Mouse (Mus musculus): ENCODE results near the gene Robo1.
A peak's percentile ranks its signal among the peaks of the same experiment; 100 is the strongest.

Robo1 gene

DNA sequence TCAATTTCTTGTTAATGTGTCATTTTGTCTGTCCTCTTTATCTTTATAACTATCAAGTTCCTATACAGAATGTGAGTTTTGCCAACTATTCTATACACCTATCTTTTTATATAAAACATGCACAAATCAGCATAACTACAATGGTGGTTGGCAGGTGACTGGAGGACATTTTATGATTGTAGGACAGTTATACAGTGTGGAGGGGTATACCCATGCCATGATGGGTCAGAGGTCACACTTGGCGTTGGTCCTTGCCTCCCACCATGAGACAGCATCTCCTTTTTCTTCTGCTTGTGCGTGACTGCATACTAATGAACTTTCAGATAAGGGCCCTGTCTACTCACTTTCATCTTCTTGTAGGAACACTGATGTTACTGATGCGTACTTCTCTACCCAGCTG lies 427.5 kb downstream of the Robo1 start:
- no peak for DNase-seq (ENCODE audit: low spot score in 2 of 2)

DNA sequence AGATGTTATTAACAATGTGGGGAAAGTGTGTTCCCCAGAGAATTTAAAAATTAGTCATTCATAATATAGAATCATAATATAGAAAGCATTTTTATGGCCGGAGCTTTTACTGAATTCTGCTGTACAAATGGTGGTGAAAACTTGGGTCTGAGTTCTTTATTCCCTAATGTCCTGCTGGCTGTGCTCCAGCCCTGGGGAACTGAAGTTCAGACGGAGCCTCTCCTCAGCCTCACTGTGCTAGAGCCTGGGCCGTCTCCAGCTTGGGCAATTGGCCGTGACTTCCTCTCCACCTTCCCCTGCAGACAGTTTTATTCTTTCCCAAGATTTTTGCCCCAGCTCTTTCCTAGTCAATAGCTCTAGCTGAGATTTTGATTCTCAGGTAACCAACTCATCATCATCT lies 429.0 kb downstream of the Robo1 start:
- DNase-seq (ENCODE audit: low spot score in 2 of 2), result peak; percentile 15 to 44

- no peak for DNase-seq (ENCODE audit: low spot score in 2 of 2)
Observed at GRCm38 (mm10) chr16:72740218-72740617, 432.1 kb downstream of the Robo1 start.

GRCm38 (mm10) chr16:72747696-72748095 lies 439.6 kb downstream of the Robo1 start:
- no peak for DNase-seq (ENCODE audit: low spot score in 2 of 2)

DNA sequence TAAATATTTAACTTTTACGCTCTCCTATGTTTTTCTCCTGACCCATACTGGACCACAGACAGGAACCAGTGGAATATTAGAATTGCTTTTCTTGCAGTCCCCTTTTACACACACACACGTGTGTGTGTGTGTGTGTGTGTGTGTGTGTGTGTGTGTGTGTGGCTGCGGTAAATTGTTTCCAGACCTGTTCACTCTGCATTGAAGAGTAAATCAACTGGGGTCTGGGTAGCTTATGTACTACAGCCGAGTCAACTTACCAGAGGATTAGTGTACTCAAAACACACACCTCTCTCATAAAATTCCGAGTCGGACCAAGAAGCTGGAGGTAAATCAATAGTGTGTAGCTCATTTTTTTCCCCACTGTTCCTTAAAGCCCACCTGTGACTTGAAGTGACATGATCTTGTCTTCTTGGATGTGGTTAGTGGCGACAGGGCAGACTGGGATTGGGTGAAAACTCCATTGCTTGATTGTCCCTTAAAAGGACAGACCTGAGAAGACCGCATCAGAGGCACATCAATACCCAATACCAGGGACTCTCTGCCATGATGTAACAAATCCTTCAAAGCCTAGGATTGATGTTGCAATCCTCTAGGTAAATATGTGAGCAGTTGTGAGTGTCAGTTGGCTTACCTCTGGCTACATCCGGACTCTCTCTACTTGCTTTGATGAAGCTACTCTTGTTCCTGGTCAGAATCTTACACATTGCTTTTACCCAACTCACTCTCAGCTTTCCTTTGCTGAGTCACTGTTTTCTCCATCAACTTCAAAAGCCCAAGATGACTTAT lies 457.2 kb downstream of the Robo1 start:
- DNase-seq (ENCODE audit: low spot score in 2 of 2), result no peak

DNA sequence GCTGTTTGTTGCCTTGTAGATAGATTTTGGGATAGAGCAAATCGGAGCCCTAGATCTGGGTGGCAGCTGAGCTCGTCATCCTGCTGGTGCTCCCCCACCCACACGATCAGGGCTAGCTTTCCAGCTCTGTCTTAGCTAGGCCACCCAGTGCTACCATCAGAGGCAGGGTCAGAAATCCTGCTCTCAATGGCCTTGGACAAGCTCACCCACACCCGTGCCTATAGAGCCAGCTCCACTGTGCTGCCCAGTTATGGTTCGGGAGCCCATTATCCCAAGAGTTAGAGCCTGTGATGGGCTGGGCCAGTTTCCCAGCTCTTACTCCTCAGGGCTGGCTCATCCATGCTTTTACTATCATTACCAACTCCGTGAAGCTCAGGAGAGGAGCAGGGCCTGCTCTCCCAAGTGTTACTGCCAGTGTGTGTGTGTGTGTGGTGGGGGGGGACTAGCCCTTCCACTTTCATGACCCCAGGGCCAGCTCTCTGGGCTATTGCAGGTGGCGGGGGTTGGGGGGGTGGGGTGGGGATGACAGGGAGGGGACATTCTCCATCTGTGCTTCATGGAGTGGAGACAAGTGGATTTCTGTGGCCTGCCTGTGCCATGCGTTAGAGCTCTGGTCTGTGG lies 461.2 kb downstream of the Robo1 start:
- no peak for DNase-seq (ENCODE audit: low spot score in 2 of 2)

GRCm38 (mm10) chr16:72772348-72772747 lies 464.2 kb downstream of the Robo1 start:
- DNase-seq (ENCODE audit: low spot score in 2 of 2), result no peak

- DNase-seq (ENCODE audit: low spot score in 2 of 2), result no peak
Observed at GRCm38 (mm10) chr16:72773034-72773433, 464.9 kb downstream of the Robo1 start.

GRCm38 (mm10) chr16:72778520-72778919 lies 470.4 kb downstream of the Robo1 start:
- no peak for DNase-seq (ENCODE audit: low spot score in 2 of 2)

GRCm38 (mm10) chr16:72782171-72782570 lies 474.1 kb downstream of the Robo1 start:
- DNase-seq (ENCODE audit: low spot score in 2 of 2), result no peak

DNA sequence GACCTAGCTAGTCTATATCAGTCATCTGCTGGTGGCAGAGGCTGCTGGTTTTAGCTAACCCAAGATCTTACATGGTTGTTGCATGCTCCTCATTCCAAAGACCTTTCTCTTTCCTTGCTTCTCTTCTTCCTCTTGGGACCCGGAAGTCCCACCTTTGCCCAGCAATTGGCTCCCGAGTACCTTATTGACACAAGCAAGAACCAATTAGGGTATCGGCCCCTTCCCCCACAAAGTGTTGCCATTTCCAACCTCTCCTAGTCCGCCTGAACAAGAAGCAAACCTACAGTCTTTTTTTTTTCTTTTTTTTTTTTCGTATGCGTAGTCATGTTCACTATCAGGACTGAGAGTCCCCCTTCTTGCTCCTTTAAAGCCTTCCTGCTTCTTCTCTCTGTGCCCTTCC lies 478.0 kb downstream of the Robo1 start:
- DNase-seq (ENCODE audit: low spot score in 2 of 2), result no peak

DNA sequence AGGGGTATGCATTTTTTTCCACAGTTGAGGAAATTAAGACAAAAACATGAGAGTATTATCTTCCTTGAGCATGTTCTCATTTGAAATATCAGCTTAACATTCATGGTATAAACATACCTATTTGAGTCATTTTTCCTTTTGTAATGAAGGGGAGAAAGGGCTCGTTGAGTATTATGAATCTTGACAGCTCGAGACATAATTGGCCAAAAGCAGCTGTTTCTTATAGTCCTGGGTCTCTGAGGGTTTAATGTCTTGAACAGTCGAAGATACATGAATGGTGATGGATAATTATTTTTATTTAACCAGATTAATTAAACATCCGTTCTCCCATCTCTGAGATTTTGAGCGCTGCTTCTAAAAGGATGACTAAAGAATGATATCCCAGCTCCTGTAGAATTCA lies 478.5 kb downstream of the Robo1 start:
- DNase-seq (ENCODE audit: low spot score in 2 of 2), result no peak

GRCm38 (mm10) chr16:72788017-72788416 lies 479.9 kb downstream of the Robo1 start:
- DNase-seq (ENCODE audit: low spot score in 2 of 2), result no peak

GRCm38 (mm10) chr16:72791181-72791705 lies 483.1 kb downstream of the Robo1 start:
- DNase-seq (ENCODE audit: low spot score in 2 of 2), result no peak

- no peak for DNase-seq (ENCODE audit: low spot score in 2 of 2)
Observed at GRCm38 (mm10) chr16:72794692-72795378, 486.7 kb downstream of the Robo1 start.

DNA sequence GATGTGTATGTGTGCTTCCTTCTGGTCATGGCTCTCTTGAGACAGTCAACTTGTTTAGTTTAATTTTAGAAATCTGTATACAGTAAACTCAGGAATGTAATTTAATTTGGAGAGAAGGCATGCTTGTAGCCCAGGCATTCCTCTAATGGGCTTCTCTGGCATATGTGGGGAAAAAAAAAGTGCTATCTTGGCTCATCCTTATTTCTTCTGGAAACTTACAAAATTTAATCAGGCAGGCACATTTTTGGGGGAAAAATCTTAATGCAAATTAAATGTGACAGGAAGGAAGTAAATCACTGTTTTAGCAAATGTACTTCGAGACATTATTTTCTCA lies 487.2 kb downstream of the Robo1 start:
- no peak for DNase-seq (ENCODE audit: low spot score in 2 of 2)

- DNase-seq (ENCODE audit: low spot score in 2 of 2), result no peak
Observed at GRCm38 (mm10) chr16:72798405-72798949, 490.4 kb downstream of the Robo1 start.

DNA sequence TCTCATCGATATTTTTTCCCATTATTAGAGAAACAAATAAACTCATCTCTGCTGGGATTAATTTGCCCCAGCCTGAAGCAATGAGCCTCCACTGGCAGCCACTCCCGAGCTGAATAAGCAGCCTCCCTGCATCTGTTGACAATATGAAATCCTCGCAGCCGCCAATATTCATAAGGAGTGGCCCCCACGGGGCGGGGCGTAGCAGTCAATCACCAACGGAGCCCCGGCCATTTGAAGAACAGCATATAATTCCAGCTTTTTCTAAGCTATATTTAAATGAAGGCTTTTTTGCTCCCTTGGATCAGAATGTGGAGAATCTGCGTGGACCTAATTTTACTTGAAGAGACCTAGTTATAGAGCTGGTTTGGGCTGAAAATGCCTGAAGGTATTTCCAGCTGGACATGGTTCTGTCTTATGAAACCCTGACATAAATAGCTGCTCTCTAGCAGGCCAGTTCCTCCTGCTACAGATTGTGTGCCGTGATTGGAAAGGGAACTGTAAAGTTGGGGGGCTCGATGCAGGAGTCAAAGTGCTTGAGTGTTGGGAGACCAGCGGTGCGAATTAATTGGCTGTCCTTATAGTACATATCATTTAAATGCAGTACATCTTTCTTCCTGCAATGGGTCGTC lies 492.1 kb downstream of the Robo1 start:
- DNase-seq (ENCODE audit: low spot score in 2 of 2), result peak; percentile 21 to 26

DNA sequence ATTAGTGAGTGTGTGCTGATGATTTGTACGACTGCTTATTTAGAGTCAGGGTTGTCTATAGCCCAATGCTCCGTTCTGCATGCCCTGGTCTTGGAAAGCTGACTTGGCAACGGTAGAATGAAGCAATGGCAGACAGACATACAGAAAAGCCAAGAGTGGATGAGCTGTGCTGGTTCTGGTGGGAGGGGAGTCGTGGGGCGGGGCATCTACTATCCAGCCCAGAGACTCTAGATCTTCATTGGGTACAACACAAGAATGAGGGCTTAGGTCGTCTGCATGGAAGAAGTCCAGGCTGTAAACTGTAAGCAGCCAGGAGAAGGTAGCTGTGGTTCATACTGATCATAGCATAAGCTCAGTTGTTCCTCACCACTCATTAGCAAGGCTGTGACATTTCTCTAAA lies 492.7 kb downstream of the Robo1 start:
- no peak for DNase-seq (ENCODE audit: low spot score in 2 of 2)

- DNase-seq (ENCODE audit: low spot score in 2 of 2), result peak; percentile 4 to 7
Observed at GRCm38 (mm10) chr16:72808351-72808750, 500.2 kb downstream of the Robo1 start.

- no peak for DNase-seq (ENCODE audit: low spot score in 2 of 2)
Observed at GRCm38 (mm10) chr16:72810942-72811341, 502.8 kb downstream of the Robo1 start.

GRCm38 (mm10) chr16:72811494-72811893 lies 503.4 kb downstream of the Robo1 start:
- DNase-seq (ENCODE audit: low spot score in 2 of 2), result no peak
